Mouse (Mus musculus) hindlimb bud, embryonic 11.5 days (tissue): ENCODE results near the gene Rfpl4b.
"Not testable (repeated sequence)": the region's sequence is repeated elsewhere in the genome, so short reads cannot be mapped to it uniquely, and the experiment has no call there.

Source experiments
- DNase-seq: peaks from one replicate; pipeline ENCODE4 v3.0.0-alpha.2; 2012; ENCODE audit warnings: low read depth, low spot score; ENCODE audit errors: extremely low spot score

Rfpl4b gene

DNA sequence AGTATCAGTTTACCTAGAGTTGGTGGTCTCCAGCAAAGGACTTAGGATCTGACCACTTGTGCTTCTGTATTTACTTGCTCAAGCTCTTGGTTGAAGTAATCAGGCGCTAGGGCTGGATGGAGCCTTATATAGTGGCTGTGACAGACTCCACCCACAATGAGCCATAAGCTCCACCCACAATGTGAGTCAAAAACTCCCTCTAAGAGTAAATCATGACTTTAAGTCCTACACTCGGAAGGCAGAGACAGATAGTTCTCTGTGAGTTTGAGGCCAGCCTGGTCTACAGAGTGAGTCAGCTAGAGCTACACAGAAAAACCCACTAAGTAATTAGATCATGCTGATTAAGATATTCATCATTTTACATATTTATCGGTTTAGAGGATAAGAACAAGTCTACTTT, at the start of gene Rfpl4b:
Gene Rfpl4b, minus strand, starts transcription at position 101 of the 400 bp plus-strand sequence.
- no peak for DNase-seq

DNA sequence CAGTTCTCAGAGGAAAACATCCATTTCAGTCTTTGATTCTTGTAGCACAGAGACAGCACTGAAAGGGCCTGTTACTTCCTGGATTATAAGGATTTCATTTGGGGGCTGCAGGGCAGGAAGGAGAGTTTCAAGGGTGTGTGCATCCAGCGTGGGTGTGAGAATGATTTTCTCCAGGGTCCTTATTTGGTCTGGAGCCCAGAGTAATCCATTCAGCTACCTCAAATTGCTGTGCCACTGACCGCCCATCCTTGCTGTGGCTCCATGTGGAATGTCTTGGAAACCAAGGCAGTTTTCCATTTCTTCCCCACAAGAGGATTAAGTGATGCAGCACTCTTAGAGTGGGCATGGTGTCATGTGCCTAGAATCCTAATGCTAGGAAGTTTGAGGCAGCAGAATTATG, 33.6 kb upstream of the Rfpl4b start:
- no peak for DNase-seq

DNA sequence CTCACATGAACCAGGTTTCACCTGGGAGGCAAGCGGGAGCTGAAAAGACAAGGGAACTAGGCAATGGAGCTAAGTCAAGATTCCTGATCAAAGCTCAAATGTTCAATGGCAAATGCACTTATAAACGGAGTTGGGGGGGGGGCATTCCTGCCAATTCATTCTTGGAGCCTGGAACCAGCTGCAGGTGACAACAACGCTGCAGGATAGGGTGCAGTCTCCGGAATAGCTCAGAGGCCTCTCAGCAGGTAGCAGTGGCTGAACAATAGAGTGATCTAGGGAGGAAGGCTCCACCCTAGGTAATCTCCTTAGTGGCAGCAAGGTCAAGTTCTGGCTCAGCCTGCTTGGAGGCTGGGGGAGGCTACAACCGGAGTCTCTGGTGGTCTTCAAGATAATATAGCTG, 28.4 kb upstream of the Rfpl4b start:
- DNase-seq: not testable (repeated sequence)

GRCm38 (mm10) chr10:38848884-38849499, 27.4 kb upstream of the Rfpl4b start:
- no peak for DNase-seq

- no peak for DNase-seq
Observed at GRCm38 (mm10) chr10:38848231-38848630, 26.7 kb upstream of the Rfpl4b start.

GRCm38 (mm10) chr10:38823741-38824140, 2.2 kb upstream of the Rfpl4b start:
- no peak for DNase-seq

- no peak for DNase-seq
Observed at GRCm38 (mm10) chr10:38806056-38806455, 15.5 kb downstream of the Rfpl4b start.

DNA sequence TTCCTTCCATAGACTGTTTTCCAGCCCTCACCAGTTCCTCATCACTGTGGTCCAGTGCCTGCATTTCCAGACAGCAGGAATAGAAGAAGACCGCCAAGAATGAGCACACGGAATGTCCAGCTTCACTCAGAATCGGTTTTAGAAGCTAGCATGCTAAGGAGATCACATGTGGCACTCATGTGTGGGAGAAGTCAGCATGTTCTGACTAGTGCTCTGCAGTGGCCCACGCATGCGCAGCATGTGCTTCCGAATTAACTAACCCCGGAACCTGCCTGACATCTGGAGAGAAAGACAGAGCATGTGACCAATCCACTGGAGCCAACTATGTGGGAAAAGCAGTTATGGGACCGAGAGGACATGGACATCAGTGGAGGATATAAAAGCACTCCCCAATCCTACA, 17.5 kb downstream of the Rfpl4b start:
- DNase-seq: no peak

GRCm38 (mm10) chr10:38803304-38803703, 18.3 kb downstream of the Rfpl4b start:
- DNase-seq: no peak

DNA sequence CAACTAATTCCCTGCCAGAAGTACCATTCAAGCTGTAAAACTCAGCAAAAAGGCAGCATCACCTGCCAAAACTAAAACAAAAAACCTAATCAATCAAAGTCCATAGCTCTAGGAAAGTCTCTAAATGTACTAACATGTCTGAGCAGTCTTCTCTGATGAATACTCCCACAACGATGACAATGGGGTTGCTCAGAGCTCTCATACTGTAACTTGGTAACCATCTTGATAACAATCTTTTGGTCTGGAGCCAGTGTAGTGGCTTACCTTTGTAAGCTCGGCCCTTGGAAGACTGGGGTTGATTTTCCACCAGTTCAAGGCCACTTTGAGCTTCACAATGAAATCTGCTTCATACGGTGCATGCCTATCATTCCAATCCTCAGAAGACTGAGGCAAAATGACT, 33.0 kb downstream of the Rfpl4b start:
- no peak for DNase-seq
